Mouse (Mus musculus) stomach, postnatal 0 days (tissue): ENCODE data around the gene Polr3g.

Experiments
- CTCF ChIP-seq: IDR thresholded peaks from 2 replicates; pipeline ENCODE4 v1.5.1; 2016; ENCODE audit warnings: antibody characterized with exemption, low read depth, mild to moderate bottlenecking, moderate library complexity
- EP300 ChIP-seq: optimal IDR thresholded peaks from 2 replicates; pipeline ENCODE3; 2016; ENCODE audit warnings: antibody characterized with exemption

DNA sequence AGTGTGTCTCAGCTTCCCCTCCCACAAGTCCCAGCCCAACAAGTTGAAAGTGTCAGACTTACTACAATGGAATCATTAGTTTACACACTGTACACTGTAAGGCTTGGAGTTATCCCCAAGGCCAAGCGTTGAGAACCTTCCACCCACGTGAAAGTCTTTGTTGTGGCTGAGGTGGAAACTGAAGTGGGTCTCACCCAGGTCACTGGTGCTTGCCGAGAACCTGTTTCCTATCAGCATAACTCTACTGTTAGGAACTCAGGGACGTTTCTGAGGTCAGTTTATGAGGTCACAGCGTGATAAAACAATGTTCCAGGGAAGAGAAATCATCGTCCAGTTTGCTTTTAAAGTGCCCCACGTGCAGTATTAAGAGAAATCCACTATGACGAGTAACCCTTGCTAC, 35.5 kb downstream of the Polr3g start:
- TF ChIP-seq EP300 (no peak), CTCF (no peak)
